Mouse (Mus musculus): ENCODE data around the gene Sept11.

DNA sequence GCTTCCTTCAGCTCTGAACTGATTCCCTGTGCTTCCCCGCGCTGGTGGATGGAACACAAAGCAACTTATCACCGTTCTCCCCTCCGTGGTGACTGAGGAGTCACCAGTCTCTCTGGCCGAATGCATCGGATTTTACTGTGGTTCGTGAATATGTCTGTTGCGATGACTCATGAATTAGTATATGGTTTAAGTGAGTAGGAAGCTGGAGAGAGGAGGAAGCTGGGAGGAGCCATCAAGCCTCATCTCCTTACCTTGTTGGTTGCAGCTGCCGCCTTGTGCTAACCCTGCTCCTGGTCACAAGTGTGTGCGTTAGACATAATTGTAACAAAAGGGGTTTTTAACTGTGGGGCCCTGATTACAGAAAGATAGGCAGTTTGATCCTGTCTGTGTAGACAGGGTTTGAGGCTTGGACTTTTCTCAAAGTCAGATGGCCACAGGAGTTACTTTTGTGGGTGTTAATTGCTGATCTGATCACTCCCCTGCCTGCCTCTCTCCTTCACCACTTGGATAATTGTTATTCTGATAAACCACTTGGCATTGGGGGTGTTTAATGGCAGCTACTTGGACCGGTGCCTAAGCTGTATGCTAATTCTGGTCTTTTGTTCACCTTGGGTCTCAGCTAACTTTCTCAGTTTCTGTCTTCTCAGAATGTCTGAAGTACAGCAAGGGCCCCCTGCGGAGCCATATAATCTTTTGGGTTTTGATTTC, 33.1 kb downstream of the Sept11 start:
- TF ChIP-seq EP300 (optimal IDR thresholded peaks at IDR 0.05) (no peak), CTCF (IDR thresholded peaks at IDR 0.05; ENCODE audit: low read depth) (no peak)

Data from stomach, postnatal 0 days (tissue).